Mouse (Mus musculus): ENCODE results near the gene Car14.

- TF ChIP-seq CTCF (IDR thresholded peaks at IDR 0.05; ENCODE audit: extremely low read depth, insufficient read length, insufficient replicate concordance, low read depth, low read length) (no peak), POLR2A (IDR thresholded peaks at IDR 0.05; ENCODE audit: low read depth, low read length) (no peak)
Observed at GRCm38 (mm10) chr3:95893126-95893525, 11.4 kb downstream of the Car14 start.

All from small intestine, adult 2 months (tissue).